Mouse (Mus musculus): ENCODE data around the gene Cadm1.

DNA sequence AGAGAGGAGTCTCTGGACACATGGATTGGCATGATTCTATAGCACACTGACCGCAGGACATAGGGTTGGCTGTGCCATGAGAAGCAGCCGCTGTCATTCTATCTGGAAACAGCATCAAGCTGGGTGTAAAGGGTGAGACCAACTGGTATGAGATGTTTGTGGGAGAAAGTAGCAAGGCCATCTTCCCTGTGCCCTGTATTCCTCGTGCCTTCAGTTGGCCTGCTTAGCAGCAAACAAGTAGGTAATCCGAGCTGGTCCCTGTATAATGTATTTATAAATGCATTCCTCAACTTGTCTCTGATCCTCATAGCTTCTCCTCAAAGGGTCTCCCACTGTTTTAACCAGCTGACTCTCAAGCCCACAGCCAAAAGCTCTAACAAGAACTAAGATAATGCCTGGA is 301.4 kb downstream of the Cadm1 start:
- TF ChIP-seq POLR2A (IDR thresholded peaks at IDR 0.05; ENCODE audit: control insufficient read depth, extremely low read depth, insufficient read depth, low read length, poor library complexity) (no peak), CTCF (IDR thresholded peaks at IDR 0.05; ENCODE audit: borderline replicate concordance, control insufficient read depth, extremely low read depth, insufficient read depth, low read length, poor library complexity) (no peak)

Measured in thymus, adult 2 months (tissue).